11 mouse cellular contexts compared by ENCODE assay signal in genomic region chr2:162866613-162867314, GRCm38 (mm10).
DNase-seq lines count a peak whose midpoint lies in the region; ATAC-seq and TF ChIP-seq lines count a peak whose summit lies in the region.
"Had no signal": no experiment of that assay in that cellular context is flagged by ENCODE, and none has a peak within 500 bp of the region (broad histone marks: within the 10 kb centered on the region; RNA-seq: fewer than 3 reads in every experiment).

No protein-coding gene starts in this region.

- intact Hi-C loops in heart, postnatal 14 days (cut with DNase I), result no loop called here

- peak overlapping the region; percentile 65 for H3K4me2 ChIP-seq in heart, embryonic 13.5 days
- H3K4me2 ChIP-seq in forebrain, embryonic 14.5 days (ENCODE audit: low read length), result peak overlapping the region; percentile 51

- H3K36me3 ChIP-seq in heart, embryonic 13.5 days, result no peaks in the 10 kb centered on the region
- H3K36me3 ChIP-seq in forebrain, embryonic 14.5 days (ENCODE audit: control insufficient read depth, insufficient read depth, low read length), result no peaks in the 10 kb centered on the region
- H3K36me3 ChIP-seq in midbrain, embryonic 10.5 days, result no peaks in the 10 kb centered on the region

- H3K4me3 ChIP-seq in heart, embryonic 13.5 days, result peak overlapping the region; percentile 40; the same call in 1 of the 2 replicates
- H3K4me3 ChIP-seq in forebrain, embryonic 14.5 days (ENCODE audit: low read depth, low read length), result 0 out of 2 replicates have a peak overlapping the region, but pooled peaks have one; percentile 19
- peak overlapping the region; percentile 58 for H3K4me3 ChIP-seq in midbrain, embryonic 10.5 days
- H3K4me3 ChIP-seq: megakaryocyte, embryonic 14.5 days had no signal

- no peaks in the 10 kb centered on the region for H3K9me3 ChIP-seq in heart, embryonic 13.5 days
- H3K9me3 ChIP-seq in forebrain, embryonic 14.5 days (replicated peaks; ENCODE audit: control insufficient read depth, low read length), result no peaks in the 10 kb centered on the region
- H3K9me3 ChIP-seq in midbrain, embryonic 10.5 days (replicated peaks), result no peaks in the 10 kb centered on the region
- H3K9me3 ChIP-seq: megakaryocyte, embryonic 14.5 days had no signal

- TF ChIP-seq CTCF in brain, embryonic 14.5 days (IDR thresholded peaks at IDR 0.05; ENCODE audit: borderline replicate concordance, extremely low read depth, insufficient read depth, insufficient read length), result no peak

- no peak for DNase-seq in heart, postnatal 4 days
- DNase-seq in brain, embryonic 14.5 days (ENCODE audit: low read depth), result peak; percentile 62
- DNase-seq in forebrain, embryonic 14.5 days (ENCODE audit: low spot score), result peak; percentile 60
- no peak for DNase-seq in midbrain, embryonic 10.5 days (ENCODE audit: low spot score)
- DNase-seq in adrenal gland, adult 18-20 months (ENCODE audit: low spot score in 2 of 2), result no peak
- DNase-seq in heart, postnatal 14 days, result no peak
- DNase-seq: cerebellum, postnatal 36 days; gastrocnemius, adult 2 months had no signal

- H3K27ac ChIP-seq in heart, embryonic 13.5 days (replicated peaks), result no peak overlapping the region
- H3K27ac ChIP-seq in forebrain, embryonic 14.5 days (ENCODE audit: low read depth, low read length), result no peak overlapping the region
- 0 out of 2 replicates have a peak overlapping the region, but pooled peaks have one; percentile 33 for H3K27ac ChIP-seq in midbrain, embryonic 10.5 days (replicated peaks)
- H3K27ac ChIP-seq: gastrocnemius, adult 2 months had no signal

- H3K27me3 ChIP-seq in heart, embryonic 13.5 days (replicated peaks), result peaks cover 53% of the 10 kb centered on the region
- 0 out of 2 replicates have a peak, but pooled peaks cover 3% of the 10 kb centered on the region for H3K27me3 ChIP-seq in forebrain, embryonic 14.5 days (replicated peaks; ENCODE audit: control insufficient read depth, insufficient read depth, low read length)
- H3K27me3 ChIP-seq in midbrain, embryonic 10.5 days (ENCODE audit: low read depth, poor library complexity, severe bottlenecking), result peaks cover 4% of the 10 kb centered on the region; the same call in 1 of the 2 replicates

- no peak for TF ChIP-seq POLR2A in brain, embryonic 14.5 days (IDR thresholded peaks at IDR 0.05; ENCODE audit: borderline replicate concordance, extremely low read depth, insufficient read depth, insufficient read length, poor library complexity, severe bottlenecking)

- ATAC-seq in heart, embryonic 13.5 days (ENCODE audit: extremely low read depth, insufficient number of reproducible peaks, low FRiP score, low TSS enrichment), result no peak
- peak; percentile 10; the same call in 1 of the 2 replicates for ATAC-seq in forebrain, embryonic 14.5 days
- no peak for ATAC-seq in granulocyte monocyte progenitor cell, adult 5-6 weeks (replicated peaks; ENCODE audit: poor library complexity, severe bottlenecking)

- WGBS in heart, embryonic 13.5 days, result 21% methylated on average over 11 of the region's 11 CpGs
- WGBS in forebrain, embryonic 14.5 days, result 2% methylated on average over 11 of the region's 11 CpGs
- 15% methylated on average over 11 of the region's 11 CpGs for WGBS in midbrain, embryonic 10.5 days

- no peak overlapping the region for H3K9ac ChIP-seq in heart, embryonic 13.5 days
- H3K9ac ChIP-seq in forebrain, embryonic 14.5 days (ENCODE audit: low read length), result no peak overlapping the region; the same call in 1 of the 2 replicates

- H3K4me1 ChIP-seq in heart, embryonic 13.5 days, result no peaks in the 10 kb centered on the region
- peaks cover 9% of the 10 kb centered on the region for H3K4me1 ChIP-seq in forebrain, embryonic 14.5 days (ENCODE audit: control insufficient read depth, insufficient read depth, low read length)
- H3K4me1 ChIP-seq in midbrain, embryonic 10.5 days, result peaks cover 15% of the 10 kb centered on the region
- H3K4me1 ChIP-seq: megakaryocyte, embryonic 14.5 days had no signal

Comparison
In these comparisons a context has a peak if more than half of its experiments do, and no peak if none do; other contexts are left out.
1. DNase-seq: peak in brain, embryonic 14.5 days (single experiment) and forebrain, embryonic 14.5 days (single experiment); none in heart, postnatal 4 days (single experiment), midbrain, embryonic 10.5 days (single experiment), adrenal gland, adult 18-20 months (0 of 2) and heart, postnatal 14 days (0 of 2).
2. Peak in every context shown above with its lines, with median percentiles within 50 percentile points of each other: H3K4me3 ChIP-seq.